Mouse (Mus musculus): ENCODE data around the gene Brox. TPM values are rescaled to one million over a fixed set of nuclear protein-coding genes. Genes with fewer than 3 reads are reported as not detected.
"Not testable (repeated sequence)": the region's sequence is repeated elsewhere in the genome, so short reads cannot be mapped to it uniquely, and the experiment has no call there.

Brox gene
- total RNA-seq (2021): 10 to 100 TPM; 62.1 to 70.8 TPM
- long read RNA-seq, transcript Brox-202 (14 exons, 3,413 nt): minor isoform, 6 of 55 reads
- long read RNA-seq, transcript Brox-201 (14 exons, 3,430 nt): major isoform, 39 of 55 reads
- long read RNA-seq, partial matches to known transcripts: 1 of 55 reads
- long read RNA-seq, other reads (novel, unspliced or antisense): 9 of 55 reads

- DNase-seq (ENCODE audit: low spot score in 2 of 2): peak; percentile 95 to 96
These were observed at the start of gene Brox for GRCm38 (mm10) chr1:183296877-183297383. TSS of gene Brox (minus strand) at chr1:183297269.

DNA sequence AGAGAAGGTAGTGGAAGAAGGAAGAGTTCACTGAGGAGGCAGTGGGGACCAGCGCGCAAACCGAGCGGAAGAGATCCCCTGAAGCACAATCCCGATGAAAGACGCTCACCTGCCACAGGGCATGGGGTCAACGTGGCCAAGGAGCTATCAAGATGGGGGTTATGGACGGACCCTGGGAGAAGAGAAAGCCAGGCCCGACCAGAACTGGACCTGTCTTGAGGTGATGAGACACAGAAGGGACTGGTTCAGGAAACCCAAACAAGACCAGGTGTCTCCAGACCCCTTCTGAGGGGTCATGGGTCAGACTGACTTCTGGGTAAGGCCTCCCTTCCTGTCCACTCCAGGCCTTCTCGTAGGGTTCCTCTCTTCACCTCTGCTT, 48.7 kb upstream of the Brox start:
- DNase-seq (ENCODE audit: low spot score in 2 of 2): no peak

GRCm38 (mm10) chr1:183344886-183345816, 48.1 kb upstream of the Brox start:
- peak; percentile 87 for DNase-seq (ENCODE audit: low spot score in 2 of 2)

GRCm38 (mm10) chr1:183342902-183343301, 45.8 kb upstream of the Brox start:
- DNase-seq (ENCODE audit: low spot score in 2 of 2): not testable (repeated sequence)

DNA sequence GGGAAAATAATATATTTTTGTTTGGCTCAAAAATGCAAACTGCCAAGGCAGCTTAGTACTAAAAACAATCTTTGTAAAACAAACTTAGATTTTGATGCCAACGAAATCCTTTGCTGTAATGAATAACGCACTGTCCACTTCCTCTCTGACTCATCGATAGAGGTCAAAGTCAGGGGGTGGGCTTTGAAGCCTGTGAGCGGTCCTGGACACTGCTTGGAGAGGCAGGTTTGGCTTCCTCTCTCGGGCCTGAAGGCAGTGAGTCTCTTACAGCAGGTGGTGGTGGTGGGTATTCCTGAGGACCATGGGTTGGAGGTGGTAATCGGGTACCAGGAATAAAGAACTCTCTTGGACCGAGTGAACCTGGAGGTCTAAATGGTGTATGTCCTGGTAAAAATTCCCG, 30.1 kb upstream of the Brox start:
- no peak for DNase-seq (ENCODE audit: low spot score in 2 of 2)

DNA sequence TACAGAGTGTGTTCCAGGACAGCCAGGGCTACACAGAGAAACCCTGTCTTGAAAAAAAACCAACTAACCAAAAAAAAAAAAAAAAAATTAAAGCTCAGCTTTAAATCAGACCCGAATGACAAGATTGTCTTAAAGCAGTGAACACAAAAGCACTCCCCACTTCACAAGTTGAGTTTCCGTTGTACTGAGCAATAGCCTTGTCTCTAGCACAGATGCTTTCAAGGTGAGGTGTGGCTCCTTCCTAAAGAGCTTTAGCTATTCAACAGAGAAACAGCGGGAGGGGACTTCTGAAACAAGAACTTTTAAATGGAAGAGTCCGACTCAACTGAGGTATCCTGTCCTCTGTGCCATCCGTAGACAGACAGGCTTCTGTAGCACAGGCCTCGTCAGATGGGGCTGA, 27.4 kb upstream of the Brox start:
- DNase-seq (ENCODE audit: low spot score in 2 of 2): no peak

DNA sequence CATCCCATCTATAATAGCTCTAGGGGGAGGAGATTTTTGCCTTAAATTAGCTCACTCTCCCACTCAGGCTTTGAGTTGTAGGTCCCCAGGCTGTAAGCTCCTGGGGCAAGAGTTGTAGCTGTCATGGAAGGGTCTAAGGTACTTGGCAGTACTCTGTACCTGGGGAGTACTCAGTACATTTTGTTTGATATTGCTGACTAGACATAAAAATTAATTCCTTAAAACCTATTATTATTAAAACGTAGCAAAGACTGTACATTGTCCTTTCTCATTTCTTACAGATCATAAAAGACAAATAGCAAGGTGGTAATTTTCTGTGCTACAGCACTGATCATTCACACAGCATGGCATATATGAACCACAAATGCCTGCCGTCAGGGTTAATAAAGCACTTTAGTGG, 26.9 kb upstream of the Brox start:
- DNase-seq (ENCODE audit: low spot score in 2 of 2): no peak

DNA sequence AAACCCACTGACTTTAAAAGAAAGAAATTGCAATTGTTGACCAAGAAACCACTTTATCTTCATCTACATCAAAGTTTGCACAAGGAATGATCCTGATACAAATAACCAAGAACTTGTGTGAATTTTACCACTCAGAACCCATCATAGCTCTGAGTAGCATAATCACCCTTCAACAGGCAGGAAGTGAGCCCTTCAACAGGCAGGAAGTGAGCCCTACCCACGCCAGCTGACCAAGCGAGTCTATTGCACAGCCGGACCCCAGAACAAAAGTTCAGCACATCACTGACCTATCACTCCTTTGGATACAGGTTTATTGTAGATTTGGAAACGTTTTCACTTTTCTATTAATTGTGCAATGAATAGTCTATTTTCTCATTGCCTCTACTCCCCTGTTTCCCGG, 25.4 kb upstream of the Brox start:
- DNase-seq (ENCODE audit: low spot score in 2 of 2): not testable (repeated sequence)

DNA sequence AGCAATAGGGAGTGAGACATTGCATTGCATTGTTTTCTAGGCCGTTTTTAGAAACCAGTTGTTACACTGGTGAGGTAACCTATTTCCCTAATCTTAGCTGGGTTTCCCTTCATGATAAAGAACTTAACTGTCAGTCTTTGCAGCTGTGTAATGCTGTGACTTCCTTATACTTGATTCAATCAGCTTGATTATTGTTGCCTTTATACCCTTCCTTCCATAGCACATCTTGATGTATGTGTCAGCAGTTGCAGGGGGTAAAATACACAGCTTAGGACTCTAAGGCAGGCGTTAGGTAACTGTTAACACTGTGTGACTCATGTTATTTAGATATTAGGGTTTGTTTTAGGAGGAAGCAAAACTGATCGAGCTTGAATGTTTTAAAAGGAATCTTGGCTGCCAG, 23.6 kb upstream of the Brox start:
- DNase-seq (ENCODE audit: low spot score in 2 of 2): no peak

DNA sequence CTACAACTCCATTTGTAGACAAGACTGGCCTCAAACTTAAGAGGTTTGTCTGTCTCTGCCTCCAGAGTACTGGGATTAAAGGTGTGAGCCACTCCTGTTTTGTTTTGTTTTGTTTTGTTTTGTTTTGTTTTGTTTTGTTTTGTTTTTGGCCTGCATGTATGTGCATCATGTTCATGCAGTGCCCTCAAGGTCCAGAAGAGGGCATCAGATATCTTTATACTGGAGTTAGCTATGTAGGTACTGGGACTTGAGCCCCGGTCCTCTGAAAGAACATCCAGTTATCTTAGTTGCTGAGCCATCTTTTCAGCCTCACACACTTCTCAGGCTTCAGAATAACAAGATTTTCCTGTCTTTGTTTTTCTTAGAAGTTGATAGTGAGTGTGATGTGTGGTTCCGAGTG, 18.7 kb upstream of the Brox start:
- DNase-seq (ENCODE audit: low spot score in 2 of 2): no peak

DNA sequence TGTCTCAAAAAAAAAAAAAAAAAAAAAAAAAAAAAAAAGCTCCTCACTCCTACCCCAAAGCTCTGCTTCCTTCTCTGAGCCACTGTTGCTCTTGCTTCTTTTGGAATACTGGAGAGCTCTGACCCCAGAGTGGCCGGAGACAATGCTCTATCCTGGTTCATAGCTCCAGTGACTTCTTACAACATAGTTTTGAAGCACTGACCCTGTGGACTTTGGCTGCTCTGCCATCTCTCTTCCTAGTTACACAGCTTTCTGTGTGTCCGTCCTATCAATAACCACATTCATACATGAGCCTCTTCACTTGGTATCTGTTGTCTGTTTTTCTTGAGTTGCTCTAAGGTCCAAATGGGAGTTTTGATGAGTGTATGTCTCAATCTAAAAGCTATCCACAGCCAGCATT, 15.0 kb upstream of the Brox start:
- no peak for DNase-seq (ENCODE audit: low spot score in 2 of 2)

DNA sequence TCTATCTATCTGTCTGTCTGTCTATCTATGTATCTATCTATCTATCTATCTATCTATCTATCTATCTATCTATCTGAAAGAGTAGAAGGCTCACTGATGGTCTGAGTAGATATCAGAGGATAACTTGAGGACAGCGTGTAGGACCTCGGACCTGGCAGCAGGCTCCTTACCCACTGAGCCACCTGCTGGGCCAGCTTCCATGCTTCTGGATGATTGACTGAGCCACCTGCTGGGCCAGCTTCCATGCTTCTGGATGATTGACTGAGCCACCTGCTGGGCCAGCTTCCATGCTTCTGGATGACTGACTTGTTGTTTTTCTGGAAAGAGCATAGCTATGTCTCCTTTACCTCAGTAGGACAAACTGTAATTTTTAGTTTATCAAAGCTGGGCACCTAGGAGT, 12.5 kb upstream of the Brox start:
- DNase-seq (ENCODE audit: low spot score in 2 of 2): not testable (repeated sequence)

DNA sequence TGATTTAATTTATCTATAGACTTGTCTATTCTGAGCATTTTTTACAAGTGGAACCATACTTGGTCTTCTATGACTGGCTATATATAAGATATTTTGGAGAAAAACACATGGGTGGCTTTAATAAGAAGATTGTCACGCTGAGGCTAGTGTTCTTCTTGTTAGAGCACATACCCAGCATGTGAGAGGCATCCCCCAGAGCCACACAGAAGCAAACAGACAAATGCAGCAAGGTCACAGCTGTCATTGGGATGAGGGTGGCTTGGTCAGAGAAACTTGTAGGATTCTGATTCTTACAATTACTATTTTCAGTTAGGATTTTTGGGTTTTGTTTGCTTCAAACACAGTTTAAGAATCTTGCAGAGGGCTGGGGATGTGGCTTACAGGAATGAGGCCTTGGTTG, 11.4 kb upstream of the Brox start:
- no peak for DNase-seq (ENCODE audit: low spot score in 2 of 2)

- DNase-seq (ENCODE audit: low spot score in 2 of 2): no peak
These were observed 10.5 kb upstream of the Brox start for GRCm38 (mm10) chr1:183307555-183307954.

- DNase-seq (ENCODE audit: low spot score in 2 of 2): peak; percentile 97
These were observed 2.1 kb upstream of the Brox start for GRCm38 (mm10) chr1:183299161-183299560.

DNA sequence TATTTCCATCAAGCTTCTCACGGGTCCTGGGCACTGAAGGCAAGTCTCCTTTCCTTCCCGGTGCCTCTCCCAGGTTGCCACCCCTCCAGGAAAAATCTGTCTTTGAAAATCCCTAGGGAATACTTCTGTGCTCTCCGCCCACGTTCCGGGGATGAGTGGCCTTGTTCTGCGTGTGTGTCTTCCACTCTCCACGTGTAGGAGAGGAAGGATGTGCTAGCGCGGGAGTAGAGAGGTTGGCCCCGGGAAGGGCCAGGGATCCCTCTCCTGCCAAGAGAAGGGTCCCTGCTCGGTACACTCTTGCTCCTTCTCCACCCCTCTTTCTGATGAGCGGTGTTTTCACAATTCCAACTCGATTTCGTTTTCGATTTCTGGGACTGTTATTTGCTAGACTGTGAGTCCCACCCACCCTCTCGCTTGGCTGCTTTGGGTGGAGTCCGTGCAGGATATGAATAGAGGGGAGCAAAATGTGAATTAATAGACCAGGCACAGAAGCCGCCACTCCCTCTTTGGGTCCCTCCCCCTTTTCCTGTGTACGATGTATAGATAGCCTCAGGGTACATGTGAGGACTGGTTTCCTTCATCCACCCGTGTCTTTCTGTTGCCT, 919 bp upstream of the Brox start:
- DNase-seq (ENCODE audit: low spot score in 2 of 2): peak; percentile 26 to 30

- DNase-seq (ENCODE audit: low spot score in 2 of 2): peak in 1 of 2 experiments; percentile 58
These were observed 410 bp upstream of the Brox start for GRCm38 (mm10) chr1:183297473-183297885.

DNA sequence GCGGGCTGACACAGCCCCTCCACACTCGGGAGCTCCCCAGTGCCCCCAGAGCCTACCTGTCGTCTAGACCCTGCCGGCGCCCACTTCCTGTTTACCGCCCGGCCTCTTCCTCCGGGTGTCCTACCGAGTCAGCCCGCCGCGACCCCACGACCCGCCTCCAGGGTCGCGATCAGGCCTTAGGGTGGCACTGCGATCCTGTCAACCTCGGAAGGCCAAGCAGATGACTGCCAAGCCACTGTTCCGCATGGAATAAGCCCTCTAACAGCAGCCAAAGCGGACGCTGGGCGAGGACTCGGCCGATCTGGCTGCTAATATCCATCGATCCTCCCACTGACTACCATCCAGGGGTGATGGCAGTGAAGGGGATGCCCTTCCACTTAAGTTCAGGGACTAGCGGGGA, 604 bp downstream of the Brox start, which contains the start of gene Aida:
Gene Aida (plus strand): TSS at position 126 of the 400 bp plus-strand sequence.
- DNase-seq (ENCODE audit: low spot score in 2 of 2): no peak

DNA sequence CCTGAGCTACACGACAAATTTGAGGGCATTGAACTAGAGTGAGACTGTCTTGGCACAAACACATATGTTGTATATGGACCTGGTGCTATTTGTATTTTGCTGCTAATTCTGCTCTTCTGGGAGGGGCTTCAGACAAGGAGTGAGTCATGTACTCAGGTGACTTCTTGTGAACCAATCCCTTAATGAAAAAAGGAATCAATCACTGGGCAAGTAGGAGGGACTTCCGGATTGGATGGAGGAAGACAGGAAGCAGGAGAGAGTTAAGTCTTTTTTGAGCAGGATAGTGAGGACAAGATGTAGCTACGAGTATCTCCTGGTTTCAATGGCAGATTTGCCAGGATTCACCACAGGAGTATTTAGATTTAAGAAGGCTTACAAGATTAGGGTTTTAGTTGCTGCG, 7.5 kb downstream of the Brox start:
- no peak for DNase-seq (ENCODE audit: low spot score in 2 of 2)

- DNase-seq (ENCODE audit: low spot score in 2 of 2): no peak
These were observed 8.7 kb downstream of the Brox start for GRCm38 (mm10) chr1:183288351-183288750.

GRCm38 (mm10) chr1:183275763-183276162, 21.3 kb downstream of the Brox start:
- no peak for DNase-seq (ENCODE audit: low spot score in 2 of 2)

- DNase-seq (ENCODE audit: low spot score in 2 of 2): no peak
These were observed 22.7 kb downstream of the Brox start for GRCm38 (mm10) chr1:183274385-183274784.

Data from layer of hippocampus, postnatal 10 days (tissue).